Mouse (Mus musculus) liver, embryonic 14.5 days (tissue): Measurements from ENCODE around the gene Pgpep1l. TPM values are rescaled to one million over a fixed set of nuclear protein-coding genes. Genes with fewer than 3 reads are reported as not detected.
A peak's percentile ranks its signal among the peaks of the same experiment; 100 is the strongest.
"Not testable (repeated sequence)": the region's sequence is repeated elsewhere in the genome, so short reads cannot be mapped to it uniquely, and the experiment has no call there.

Experiments used
- ATAC-seq: fragments of 200-750 bp; cut with Nextera tagmentation; 2 replicates; pipeline ENCODE4 v1.8.0; 2017; ENCODE audit warnings: moderate number of reproducible peaks, mild to moderate bottlenecking, moderate library complexity; ENCODE audit not compliant: insufficient read depth
- DNase-seq, 3 experiments: peaks; one replicate each; pipeline ENCODE4 v3.0.0-alpha.2; 2012 to 2013; ENCODE audit warnings: low read depth in 3 of 3, low spot score in 3 of 3
- H3K27ac ChIP-seq: fragments of 300-500 bp; sonication (generic); 2 replicates; pipeline ENCODE4 v1.5.1; 2014; ENCODE audit warnings: moderate library complexity, mild to moderate bottlenecking, control low read depth, inconsistent platforms
- H3K27me3 ChIP-seq: fragments of 300-500 bp; sonication (generic); 2 replicates; pipeline ENCODE4 v1.6.1; 2014; ENCODE audit warnings: mild to moderate bottlenecking, low read length, moderate library complexity; ENCODE audit not compliant: control insufficient read depth, insufficient read depth
- H3K36me3 ChIP-seq: fragments of 300-500 bp; sonication (generic); replicated peaks from 2 replicates; pipeline ENCODE4 v1.6.1; 2014; ENCODE audit warnings: low read depth; ENCODE audit not compliant: control insufficient read depth, insufficient read depth
- H3K4me1 ChIP-seq, 2 experiments: fragments of 200-500 bp in 1 of 2; fragments of 300-500 bp in 1 of 2; sonication (generic) in 1 of 2; replicated peaks; 2 replicates each; pipeline ENCODE4 v1.6.1; 2012 to 2014; ENCODE audit warnings: antibody characterized with exemption in 1 of 2, inconsistent platforms in 1 of 2, low read length in 1 of 2; ENCODE audit not compliant: control insufficient read depth in 2 of 2, insufficient read depth in 2 of 2
- H3K4me2 ChIP-seq: fragments of 300-500 bp; sonication (generic); 2 replicates; pipeline ENCODE4 v1.6.1; 2014; ENCODE audit warnings: low read depth, mild to moderate bottlenecking, control low read depth, moderate library complexity
- H3K4me3 ChIP-seq, 2 experiments: fragments of 200-500 bp in 1 of 2; fragments of 300-500 bp in 1 of 2; sonication (generic) in 1 of 2; 2 replicates each; pipeline ENCODE4 v1.5.1; 2012 to 2014; ENCODE audit warnings: low read depth in 2 of 2, low read length in 2 of 2, mild to moderate bottlenecking in 2 of 2, control low read depth in 1 of 2, inconsistent platforms in 1 of 2, moderate library complexity in 1 of 2; ENCODE audit not compliant: insufficient read depth in 1 of 2
- H3K9ac ChIP-seq: fragments of 300-500 bp; sonication (generic); replicated peaks from 2 replicates; pipeline ENCODE4 v1.6.1; 2014; ENCODE audit warnings: mild to moderate bottlenecking, control low read depth, moderate library complexity
- H3K9me3 ChIP-seq: fragments of 300-500 bp; sonication (generic); 2 replicates; pipeline ENCODE4 v1.6.1; 2016; ENCODE audit warnings: low read length, mixed read lengths; ENCODE audit not compliant: control insufficient read depth
- CTCF ChIP-seq: IDR thresholded peaks from 2 replicates; pipeline ENCODE4 v1.5.1; 2016; ENCODE audit warnings: antibody characterized with exemption, low read depth, control low read depth
- EP300 ChIP-seq: IDR thresholded peaks from 2 replicates; pipeline ENCODE4 v1.6.1; 2016; ENCODE audit warnings: antibody characterized with exemption, low read depth
- WGBS: fragments of 180-500 bp; shearing (Covaris S2); extraction: QIAGEN DNeasy Blood & Tissue Kit; methylation state at CpG from one replicate; pipeline ENCODE4 v1.1.7; 2014; ENCODE audit not compliant: insufficient replicate concordance; 5-methylcytosine and 5-hydroxymethylcytosine counted together
- polyA plus RNA-seq, 2 experiments: library from polyadenylated mRNA; depleted of rRNA in 1 of 2; stranded (reverse) in 1 of 2; unstranded in 1 of 2; fragments of >200 nt; fragmentation: Nextera tagmentation in 1 of 2; extraction: Ambion mirVana in 1 of 2; gene quantifications; 2 replicates each; pipeline versions ENCODE4 v1.2.1 to v1.2.3; 2012 to 2014

Pgpep1l gene
- polyA plus RNA-seq, 2 experiments: not detected

DNA sequence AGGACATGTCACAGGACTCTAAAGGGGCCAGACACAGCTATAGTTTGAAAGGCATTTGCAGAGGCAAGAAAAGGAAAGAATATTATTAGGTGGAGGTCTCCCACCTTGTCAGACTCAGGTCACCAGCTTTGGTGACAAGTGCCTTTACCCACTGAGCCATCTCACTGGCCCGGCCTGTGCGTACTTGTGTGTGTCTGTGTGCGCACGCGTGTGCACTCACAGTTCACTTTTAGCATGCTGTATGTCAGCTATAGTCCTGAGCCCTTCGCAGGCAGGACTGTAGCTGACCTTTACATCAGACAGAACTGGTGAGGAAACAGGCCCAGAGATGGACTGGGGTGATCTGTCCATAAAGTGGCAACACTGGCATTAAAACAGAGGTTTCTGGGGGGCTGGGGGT is 14.4 kb upstream of the Pgpep1l start:
- 82% methylated on average over 6 of the region's 6 CpGs for WGBS
- ATAC-seq (no peak), DNase-seq (no peak)
- no peak for TF ChIP-seq EP300
- no peak for TF ChIP-seq CTCF
- Histone ChIP-seq H3K4me1 (peaks cover 0 to 3% of the 10 kb centered on the region in 2 experiments; a peak in 1 of 4 replicates), H3K27me3 (no peaks in the 10 kb centered on the region), H3K36me3 (no peaks in the 10 kb centered on the region), H3K27ac (no peak overlapping the region), H3K4me2 (no peak overlapping the region), H3K9me3 (no peaks in the 10 kb centered on the region), H3K9ac (no peak overlapping the region), H3K4me3 (no peak overlapping the region)

DNA sequence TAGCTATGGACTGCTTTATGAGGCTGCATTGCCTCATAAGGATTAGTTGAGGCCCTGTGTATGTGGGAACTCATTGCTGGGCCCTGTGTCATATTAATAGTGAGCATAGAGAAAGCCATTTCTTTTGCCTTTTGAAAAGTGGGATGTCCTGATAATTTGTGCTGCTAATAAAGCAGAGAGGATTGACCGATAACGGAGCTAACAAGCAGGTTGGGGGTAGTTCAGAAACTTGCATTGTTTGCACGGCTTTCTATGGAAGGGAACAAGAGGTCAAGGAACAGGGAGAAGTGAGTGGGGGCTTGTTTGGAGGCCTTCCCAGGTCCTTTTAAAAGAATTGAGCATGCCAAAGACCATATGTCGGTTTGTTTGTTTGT is 13.9 kb upstream of the Pgpep1l start:
- WGBS: 59% methylated on average over 4 of the region's 4 CpGs
- no peak overlapping the region for H3K9ac ChIP-seq
- H3K27ac ChIP-seq: no peak overlapping the region
- H3K27me3 ChIP-seq: no peaks in the 10 kb centered on the region
- DNase-seq (no peak), ATAC-seq (no peak)
- TF ChIP-seq EP300: no peak
- no peak for TF ChIP-seq CTCF
- H3K9me3 ChIP-seq: no peaks in the 10 kb centered on the region
- no peak overlapping the region for H3K4me3 ChIP-seq
- H3K4me2 ChIP-seq: no peak overlapping the region
- no peaks in the 10 kb centered on the region for H3K36me3 ChIP-seq
- peaks cover 0 to under 1% of the 10 kb centered on the region in 2 experiments; a peak in 1 of 4 replicates for H3K4me1 ChIP-seq

GRCm38 (mm10) chr7:68277054-68277896 is 13.2 kb upstream of the Pgpep1l start:
- H3K4me1 ChIP-seq: 0 out of 4 replicates have a peak, but pooled peaks cover 0 to 2% of the 10 kb centered on the region in 2 experiments
- no peaks in the 10 kb centered on the region for H3K36me3 ChIP-seq
- ATAC-seq (no peak), DNase-seq (no peak)
- no peak overlapping the region for H3K9ac ChIP-seq
- WGBS: 39% methylated on average over 11 of the region's 11 CpGs
- no peak overlapping the region for H3K4me2 ChIP-seq
- H3K4me3 ChIP-seq: no peak overlapping the region
- no peak overlapping the region for H3K27ac ChIP-seq
- H3K9me3 ChIP-seq: no peaks in the 10 kb centered on the region
- TF ChIP-seq EP300: no peak
- TF ChIP-seq CTCF: no peak
- H3K27me3 ChIP-seq: no peaks in the 10 kb centered on the region

- Histone ChIP-seq H3K4me1 (0 out of 4 replicates have a peak, but pooled peaks cover 0 to 2% of the 10 kb centered on the region in 2 experiments), H3K4me3 (peak overlapping the region; percentile 44 to 54), H3K9ac (no peak overlapping the region), H3K9me3 (no peaks in the 10 kb centered on the region), H3K27me3 (no peaks in the 10 kb centered on the region), H3K4me2 (peak overlapping the region; percentile 68), H3K27ac (no peak overlapping the region), H3K36me3 (no peaks in the 10 kb centered on the region)
- WGBS: 14% methylated on average over 36 of the region's 36 CpGs
- no peak for TF ChIP-seq CTCF
- DNase-seq (no peak), ATAC-seq (0 out of 2 replicates have a peak, but pooled peaks have one; percentile 26)
Measured at GRCm38 (mm10) chr7:68275838-68276731, 12.1 kb upstream of the Pgpep1l start.

GRCm38 (mm10) chr7:68275445-68275837 is 11.4 kb upstream of the Pgpep1l start:
- 29% methylated on average over 9 of the region's 9 CpGs for WGBS
- not testable (repeated sequence) for H3K9ac ChIP-seq

More at GRCm38 (mm10) chr7:68275445-68275837, 11.4 kb upstream of the Pgpep1l start:
- H3K27me3 ChIP-seq, H3K27ac ChIP-seq, DNase-seq, H3K9me3 ChIP-seq, H3K4me1 ChIP-seq, ATAC-seq, H3K36me3 ChIP-seq: not testable (repeated sequence)
- H3K4me3 ChIP-seq: peak overlapping the region; percentile 44 to 54; a peak in 3 of 4 replicates
- peak overlapping the region; percentile 68 for H3K4me2 ChIP-seq
